Mouse (Mus musculus): ENCODE measurements around the gene Gm20696.
A peak's percentile ranks its signal among the peaks of the same experiment; 100 is the strongest.

Gene Gm20696

DNA sequence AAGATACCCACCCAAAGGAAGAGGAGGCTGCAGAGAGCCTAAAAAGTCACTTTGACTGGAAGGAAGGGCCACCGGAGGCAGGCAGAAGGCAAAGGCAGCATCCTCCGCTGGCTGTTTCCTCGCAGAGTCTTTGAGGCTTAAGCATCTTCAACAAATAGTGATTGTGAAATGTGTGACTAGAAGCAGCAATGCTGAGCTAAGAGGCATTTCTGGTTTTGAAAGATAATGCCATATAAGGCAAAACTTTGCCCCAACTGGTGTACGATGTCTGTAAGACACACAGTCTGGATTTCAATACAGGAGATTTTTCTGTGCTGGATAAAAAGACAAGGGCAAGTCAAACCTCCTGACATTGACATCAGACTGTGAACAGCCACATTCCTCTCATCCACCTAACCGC is 195.7 kb downstream of the Gm20696 start:
- no peak for DNase-seq

DNA sequence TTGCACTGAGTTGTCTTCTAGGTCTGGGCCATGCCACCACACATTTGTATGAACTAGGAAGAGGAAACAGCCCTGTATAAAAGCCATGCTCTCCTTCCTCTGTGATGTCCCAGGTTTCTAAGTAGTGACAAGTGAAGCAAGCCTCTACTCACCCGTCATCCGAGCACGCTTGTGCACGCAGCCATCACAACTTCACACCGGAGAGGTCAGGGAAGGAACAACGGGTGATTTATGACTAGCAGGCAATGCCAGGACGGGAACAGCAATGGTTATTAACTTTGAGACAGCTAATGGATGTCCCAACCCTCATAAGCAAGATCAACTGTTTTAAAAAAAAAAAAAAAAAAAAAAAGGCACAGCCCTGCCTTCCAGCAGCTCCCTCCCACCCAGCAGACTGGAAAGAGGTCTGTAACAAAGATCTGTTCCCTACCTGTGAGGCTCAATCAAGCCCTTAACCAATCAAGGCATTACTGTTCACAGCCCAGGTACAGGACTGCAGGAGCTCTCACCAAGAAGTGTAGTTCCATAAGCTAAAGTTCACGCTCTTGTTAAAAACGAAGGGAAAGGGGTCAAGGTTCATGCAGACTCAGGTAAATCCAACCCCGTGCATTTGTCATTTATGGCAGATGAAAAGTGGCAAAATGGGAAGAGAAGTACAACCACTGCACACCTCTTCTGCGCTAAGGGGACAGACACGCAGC is 197.3 kb downstream of the Gm20696 start:
- peak; percentile 57 for DNase-seq

- DNase-seq = no peak
Observed at GRCm38 (mm10) chr6:99467831-99468230, 198.8 kb downstream of the Gm20696 start.

DNA sequence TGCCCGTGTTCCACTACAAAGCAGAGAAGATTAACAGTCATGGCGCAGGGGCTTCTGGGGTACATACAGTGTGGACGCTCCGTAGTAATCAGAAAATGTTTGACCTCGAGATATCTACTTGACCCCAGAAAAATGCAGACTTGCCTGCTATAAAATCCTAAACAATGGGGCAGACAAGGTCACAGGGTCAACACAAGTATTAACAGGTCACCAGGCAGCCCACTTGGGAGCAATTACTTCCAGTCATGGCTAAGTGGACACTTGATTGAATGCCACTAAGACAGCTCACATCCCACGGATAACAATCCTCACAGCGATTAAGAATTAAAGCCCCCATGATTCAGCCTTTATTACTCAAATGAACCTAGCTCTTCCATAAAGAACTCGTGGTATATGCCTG is 199.5 kb downstream of the Gm20696 start:
- no peak for DNase-seq

GRCm38 (mm10) chr6:99466354-99466753 is 200.2 kb downstream of the Gm20696 start:
- DNase-seq = no peak

- DNase-seq = no peak
Observed at GRCm38 (mm10) chr6:99464449-99464848, 202.1 kb downstream of the Gm20696 start.

- no peak for DNase-seq
Observed at GRCm38 (mm10) chr6:99463906-99464305, 202.7 kb downstream of the Gm20696 start.

DNA sequence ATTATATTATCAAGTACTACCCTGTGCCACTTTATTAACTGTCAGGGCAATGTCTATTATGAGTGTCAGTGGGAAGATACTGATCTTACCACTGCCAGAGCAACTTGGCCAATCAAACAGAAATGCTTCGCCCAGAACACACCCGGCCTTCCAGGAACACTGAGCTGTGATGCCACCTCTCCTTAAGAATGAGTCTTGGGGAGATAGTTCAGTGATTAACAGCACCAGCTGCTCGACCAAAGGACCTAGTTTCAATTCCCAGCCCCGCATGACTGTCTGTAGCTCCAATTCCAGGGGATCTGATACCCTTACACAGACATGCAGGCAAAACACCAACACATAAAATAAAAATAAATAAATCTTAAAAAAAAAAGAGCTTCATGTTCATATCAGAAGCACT is 207.8 kb downstream of the Gm20696 start:
- no peak for DNase-seq

DNA sequence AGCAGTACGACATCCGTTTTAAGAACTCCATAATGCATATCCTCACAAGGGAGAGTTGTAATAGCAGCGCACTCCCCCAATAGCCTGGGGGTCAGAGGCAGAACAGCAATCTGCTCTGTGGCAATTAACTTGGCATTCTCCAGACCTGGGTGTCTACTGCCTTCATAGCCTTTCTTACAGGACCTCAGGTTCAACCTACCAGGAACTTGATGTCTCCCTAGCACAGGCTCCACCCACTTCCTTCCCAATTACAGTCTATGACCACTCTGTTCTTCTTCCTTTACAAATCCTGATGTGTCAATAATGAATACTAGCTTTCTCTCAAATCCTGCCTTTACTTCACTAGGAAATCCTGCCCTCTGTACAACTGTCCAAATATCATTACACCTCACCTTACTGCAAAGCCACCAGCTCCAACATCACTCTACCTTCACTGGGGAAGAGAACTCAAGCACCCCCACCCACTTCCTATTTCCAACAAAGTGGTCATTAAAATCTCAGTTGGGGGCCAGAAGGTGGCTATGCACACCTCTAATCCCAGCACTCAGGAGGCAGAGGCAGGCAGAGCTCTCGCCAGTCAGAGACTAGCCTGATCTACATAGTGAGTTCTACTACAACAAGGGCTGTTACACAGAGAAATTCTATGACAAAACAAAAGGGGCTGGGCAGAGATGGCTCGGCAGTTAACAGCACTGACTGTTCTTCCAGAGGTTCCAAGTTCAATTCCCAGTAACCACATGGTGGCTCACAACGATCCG is 212.7 kb downstream of the Gm20696 start:
- DNase-seq = no peak

GRCm38 (mm10) chr6:99452638-99453185 is 213.9 kb downstream of the Gm20696 start:
- peak; percentile 93 for DNase-seq

GRCm38 (mm10) chr6:99451479-99451878 is 215.1 kb downstream of the Gm20696 start:
- no peak for DNase-seq

DNA sequence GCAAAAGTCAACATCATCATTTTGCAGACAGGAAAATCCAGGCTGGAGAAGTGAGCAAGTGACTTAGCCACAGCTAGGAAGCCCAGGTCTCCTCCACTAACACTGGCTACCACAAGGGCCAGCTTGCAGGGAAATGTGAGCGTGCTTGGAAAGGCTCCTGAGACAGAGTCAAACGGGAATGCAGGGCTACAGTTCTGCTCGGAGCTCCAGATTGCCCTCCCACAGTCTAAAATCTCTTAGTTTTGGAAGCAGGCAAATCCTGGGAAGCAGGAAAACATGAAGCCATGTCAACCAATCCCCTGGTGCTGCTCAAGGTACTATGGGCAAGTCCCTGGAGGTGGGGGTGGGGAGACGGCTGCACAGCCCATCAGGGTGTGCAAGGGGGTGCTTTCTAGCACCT is 219.2 kb downstream of the Gm20696 start:
- DNase-seq = no peak

DNA sequence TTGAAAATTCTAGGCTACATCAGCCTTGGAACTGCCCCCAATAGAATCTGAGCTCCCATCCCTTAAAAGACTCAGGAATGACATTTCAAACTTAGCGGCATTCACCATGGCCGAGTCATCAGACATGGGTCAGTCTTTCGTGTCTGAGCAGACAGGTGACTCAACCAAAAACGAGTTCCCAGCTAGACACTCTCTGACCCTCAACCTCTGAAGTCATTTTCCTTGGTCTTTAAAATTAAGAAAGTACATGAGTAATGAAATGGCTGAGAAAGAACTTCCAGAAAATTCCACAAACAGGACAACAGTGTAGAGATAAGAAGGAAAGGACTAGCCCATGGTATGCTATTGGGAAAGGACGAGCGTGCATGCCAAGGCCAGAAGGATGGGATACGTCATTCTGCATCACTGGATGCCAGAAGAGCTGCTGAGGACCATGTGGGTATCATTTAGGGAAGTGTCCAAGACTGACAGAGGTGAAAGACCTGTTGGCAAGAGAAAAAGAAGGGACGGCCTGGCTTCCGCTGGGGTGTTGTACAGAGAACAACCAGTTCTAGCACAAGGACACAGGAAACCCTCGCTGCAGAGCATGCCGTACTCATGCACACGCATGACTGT is 219.7 kb downstream of the Gm20696 start:
- DNase-seq = peak; percentile 95

DNA sequence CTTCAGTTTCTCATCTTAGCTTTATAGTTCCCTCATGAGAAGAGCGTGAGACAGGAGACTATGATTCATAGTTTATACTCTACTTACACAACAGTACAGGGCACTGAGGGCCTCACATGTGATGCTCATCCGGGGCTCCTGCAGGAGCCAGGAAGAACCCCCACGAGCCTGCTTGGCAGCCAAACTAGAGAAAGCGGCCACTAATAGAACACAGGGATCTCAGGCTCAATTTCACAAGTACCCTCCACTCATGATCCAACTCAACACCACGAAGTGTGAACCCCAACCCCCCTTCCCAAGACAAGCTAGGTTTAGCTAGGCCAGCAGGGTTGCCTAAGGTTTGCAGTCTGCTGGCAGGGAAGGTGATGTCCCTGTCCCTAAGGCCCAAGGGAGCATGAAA is 223.1 kb downstream of the Gm20696 start:
- DNase-seq = peak; percentile 97

- DNase-seq = no peak
Observed at GRCm38 (mm10) chr6:99441100-99441499, 225.5 kb downstream of the Gm20696 start.

DNA sequence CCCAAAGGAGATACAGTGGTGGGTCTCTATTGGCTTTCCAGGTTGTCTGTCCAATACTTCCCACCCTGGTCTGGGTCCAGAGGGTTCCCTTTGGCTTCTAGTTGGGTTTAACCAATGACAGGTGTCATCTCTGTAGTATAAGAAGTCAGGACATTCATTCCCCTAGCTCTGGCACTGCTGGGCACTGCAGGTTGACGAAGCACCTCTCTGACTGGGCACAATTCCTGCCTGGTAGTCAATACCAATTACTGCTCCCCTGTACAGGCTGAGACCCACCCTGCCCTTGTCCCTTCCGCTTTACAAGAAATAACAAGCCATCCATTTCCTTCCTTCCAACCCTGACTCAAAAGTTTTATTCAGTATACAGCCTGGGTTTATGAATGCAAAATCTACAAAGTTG is 226.0 kb downstream of the Gm20696 start:
- no peak for DNase-seq

GRCm38 (mm10) chr6:99439878-99440361 is 226.7 kb downstream of the Gm20696 start:
- DNase-seq = peak; percentile 97

GRCm38 (mm10) chr6:99439214-99439877 is 227.3 kb downstream of the Gm20696 start:
- peak; percentile 95 for DNase-seq

DNA sequence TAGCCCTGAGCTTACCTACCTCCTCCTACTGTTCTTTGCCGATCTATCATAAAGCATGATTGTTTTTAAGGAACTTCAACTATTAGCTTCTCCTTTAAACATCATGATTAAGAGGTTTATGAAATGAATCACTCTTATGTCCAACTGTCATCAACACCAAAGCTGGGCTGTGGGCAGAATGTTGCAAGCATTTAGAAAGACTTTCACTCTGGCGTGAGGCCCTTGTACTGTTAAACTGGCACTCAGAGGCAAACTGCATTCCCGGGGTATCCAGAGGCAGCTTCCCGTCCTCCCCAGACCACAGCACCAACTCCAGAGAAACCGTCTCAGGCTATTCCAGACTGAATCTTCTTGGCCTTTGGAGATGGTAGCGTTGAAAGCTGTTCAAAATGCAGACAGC is 230.2 kb downstream of the Gm20696 start:
- peak; percentile 92 for DNase-seq

- DNase-seq = peak; percentile 97
Observed at GRCm38 (mm10) chr6:99435140-99435539, 231.5 kb downstream of the Gm20696 start.

- DNase-seq = no peak
Observed at GRCm38 (mm10) chr6:99433006-99433405, 233.6 kb downstream of the Gm20696 start.

DNA sequence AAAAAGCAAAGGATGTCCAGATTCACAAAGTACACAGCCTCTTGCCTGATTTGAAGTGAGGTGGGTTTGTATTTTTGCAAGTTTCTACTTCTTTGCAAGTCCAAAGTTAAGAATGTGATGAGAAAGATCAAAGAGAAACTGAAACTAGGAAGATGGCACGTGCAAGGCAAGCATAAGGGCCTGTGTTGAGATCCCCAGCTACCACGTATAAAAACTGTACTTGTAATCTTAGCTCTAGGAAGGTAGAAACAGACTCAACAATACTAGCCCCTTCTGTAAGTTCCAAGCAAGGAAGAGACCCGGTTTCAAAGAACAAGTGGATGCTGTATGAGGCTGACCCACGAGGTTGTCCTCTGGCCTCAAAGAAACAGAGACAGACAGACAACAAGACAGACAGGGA is 234.7 kb downstream of the Gm20696 start:
- DNase-seq = no peak

- DNase-seq = peak; percentile 73
Observed at GRCm38 (mm10) chr6:99430560-99430959, 236.0 kb downstream of the Gm20696 start.

Measured in heart, adult 11 months (tissue).